Mouse (Mus musculus): Measurements from ENCODE around the gene Eif3f.

Eif3f gene

GRCm38 (mm10) chr7:108968201-108968600 lies 34.0 kb downstream of the Eif3f start:
- no peak for DNase-seq (ENCODE audit: low read depth)

- no peak for DNase-seq (ENCODE audit: low read depth)
Observed at GRCm38 (mm10) chr7:108972273-108972672, 38.1 kb downstream of the Eif3f start.

- no peak for DNase-seq (ENCODE audit: low read depth)
Observed at GRCm38 (mm10) chr7:108985934-108986708, 51.9 kb downstream of the Eif3f start.

- DNase-seq (ENCODE audit: low read depth), result no peak
Observed at GRCm38 (mm10) chr7:108991207-108991606, 57.0 kb downstream of the Eif3f start.
